30 mouse cellular contexts compared by ENCODE assay signal in genomic region chr13:12376778-12377177, GRCm38 (mm10). TPM values are rescaled to one million over a fixed set of nuclear protein-coding genes. Genes with fewer than 3 reads are reported as not detected.
"Had no signal": no experiment of that assay in that cellular context is flagged by ENCODE, and none has a peak within 500 bp of the region (broad histone marks: within the 10 kb centered on the region; RNA-seq: fewer than 3 reads in every experiment).

No protein-coding gene starts in this region.

- H3K4me2 ChIP-seq: limb, embryonic 12.5 days; limb, embryonic 13.5 days; limb, embryonic 15.5 days; liver, embryonic 11.5 days; liver, embryonic 12.5 days; liver, embryonic 13.5 days; liver, embryonic 15.5 days; lung, embryonic 14.5 days; lung, embryonic 15.5 days; midbrain, embryonic 11.5 days; midbrain, embryonic 12.5 days; midbrain, embryonic 13.5 days; midbrain, embryonic 15.5 days had no signal

- H3K27me3 ChIP-seq: limb, embryonic 12.5 days; limb, embryonic 13.5 days; limb, embryonic 15.5 days; liver, embryonic 12.5 days; liver, embryonic 13.5 days; liver, embryonic 15.5 days; lung, embryonic 15.5 days; midbrain, embryonic 12.5 days; midbrain, embryonic 13.5 days; midbrain, embryonic 15.5 days had no signal

- H3K4me3 ChIP-seq: left cerebral cortex, adult 2 months; limb, embryonic 10.5 days; limb, embryonic 12.5 days; limb, embryonic 13.5 days; limb, embryonic 15.5 days; liver, embryonic 12.5 days; liver, embryonic 13.5 days; liver, embryonic 15.5 days; lung, embryonic 15.5 days; megakaryocyte, embryonic 14.5 days; midbrain, embryonic 10.5 days; midbrain, embryonic 12.5 days; midbrain, embryonic 13.5 days; midbrain, embryonic 15.5 days had no signal

- H3K36me3 ChIP-seq: limb, embryonic 10.5 days; limb, embryonic 12.5 days; limb, embryonic 13.5 days; limb, embryonic 15.5 days; liver, embryonic 12.5 days; liver, embryonic 13.5 days; liver, embryonic 15.5 days; lung, embryonic 15.5 days; midbrain, embryonic 10.5 days; midbrain, embryonic 12.5 days; midbrain, embryonic 13.5 days; midbrain, embryonic 15.5 days had no signal

- DNase-seq: left cerebral cortex, postnatal 4 days; liver; liver, embryonic 13.5 days; liver, postnatal 0 days; lung, adult 18-20 months; lung, adult 2 months; lung, embryonic 14.5 days; lung, postnatal 10 days; lung, postnatal 14 days; lung, postnatal 36 days; lung, postnatal 4 days; midbrain, embryonic 14.5 days had no signal

RNA-seq across cellular contexts. Expression of gene Actn2, which starts 36.2 kb away (rescaled TPM):
- total RNA-seq: megakaryocyte-erythroid progenitor cell, adult 5-6 weeks; monocyte, adult 5-6 weeks had no signal
- polyA plus RNA-seq: macrophage had no signal
